Mouse (Mus musculus) stomach, embryonic 14.5 days (tissue): ENCODE measurements around the gene Hcst. TPM values are rescaled to one million over a fixed set of nuclear protein-coding genes. Genes with fewer than 3 reads are reported as not detected.

Experiments used
- ATAC-seq: fragments of 200-750 bp; cut with Nextera tagmentation; 2 replicates; pipeline ENCODE4 v1.8.0; 2017; ENCODE audit warnings: low read depth, moderate TSS enrichment; ENCODE audit not compliant: insufficient number of reproducible peaks, insufficient read depth, low FRiP score
- H3K27ac ChIP-seq: fragments of 300-500 bp; sonication (generic); 2 replicates; pipeline ENCODE4 v1.5.1; 2014; ENCODE audit warnings: mild to moderate bottlenecking, low read length, moderate library complexity, mixed read lengths
- H3K27me3 ChIP-seq: fragments of 300-500 bp; sonication (generic); 2 replicates; pipeline ENCODE4 v1.6.1; 2014; ENCODE audit warnings: low read length, control low read depth, mixed read lengths; ENCODE audit not compliant: control insufficient read depth, insufficient read depth
- H3K36me3 ChIP-seq: fragments of 300-500 bp; sonication (generic); 2 replicates; pipeline ENCODE4 v1.6.1; 2014; ENCODE audit warnings: mild to moderate bottlenecking, control low read depth, low read length, moderate library complexity, mixed read lengths; ENCODE audit not compliant: control insufficient read depth, insufficient read depth
- H3K4me1 ChIP-seq: fragments of 300-500 bp; sonication (generic); 2 replicates; pipeline ENCODE4 v1.6.1; 2014; ENCODE audit warnings: low read length, control low read depth, mixed read lengths; ENCODE audit not compliant: control insufficient read depth, insufficient read depth
- H3K4me2 ChIP-seq: fragments of 300-500 bp; sonication (generic); replicated peaks from 2 replicates; pipeline ENCODE4 v1.6.1; 2014; ENCODE audit warnings: low read depth, low read length, control low read depth
- H3K4me3 ChIP-seq: fragments of 300-500 bp; sonication (generic); 2 replicates; pipeline ENCODE4 v1.5.1; 2014; ENCODE audit warnings: low read depth, low read length, control low read depth
- H3K9ac ChIP-seq: fragments of 300-500 bp; sonication (generic); replicated peaks from 2 replicates; pipeline ENCODE4 v1.6.1; 2014; ENCODE audit warnings: low read depth, mild to moderate bottlenecking, control low read depth, low read length, moderate library complexity, mixed read lengths
- H3K9me3 ChIP-seq: fragments of 300-500 bp; sonication (generic); 2 replicates; pipeline ENCODE4 v1.6.1; 2016; ENCODE audit warnings: low read depth, low read length, control low read depth; ENCODE audit not compliant: control insufficient read depth
- WGBS: fragments of 180-500 bp; shearing (Covaris S2); extraction: QIAGEN DNeasy Blood & Tissue Kit; methylation state at CpG from one replicate; pipeline ENCODE4 v1.1.7; 2014; 5-methylcytosine and 5-hydroxymethylcytosine counted together
- polyA plus RNA-seq: library from polyadenylated mRNA; unstranded; fragments of >200 nt; fragmentation: Nextera tagmentation; extraction: Ambion mirVana; gene quantifications from 2 replicates; pipeline ENCODE4 v1.2.1, GENCODE M21; 2014

The Hcst gene
- polyA plus RNA-seq, 1 experiment from 2014 or later = 1.1 TPM

GRCm38 (mm10) chr7:30384106-30384505 is 35.5 kb downstream of the Hcst start:
- no peak for ATAC-seq
- no peak overlapping the region for H3K4me3 ChIP-seq
- H3K4me1 ChIP-seq = no peaks in the 10 kb centered on the region
- no peaks in the 10 kb centered on the region for H3K27me3 ChIP-seq
- no peak overlapping the region for H3K4me2 ChIP-seq
- no peak overlapping the region for H3K27ac ChIP-seq
- no peaks in the 10 kb centered on the region for H3K9me3 ChIP-seq
- 79% methylated on average over 9 of the region's 9 CpGs for WGBS
- H3K9ac ChIP-seq = no peak overlapping the region
- H3K36me3 ChIP-seq = no peaks in the 10 kb centered on the region

- Histone ChIP-seq H3K9ac (no peak overlapping the region), H3K27me3 (no peaks in the 10 kb centered on the region), H3K4me1 (no peaks in the 10 kb centered on the region), H3K36me3 (no peaks in the 10 kb centered on the region), H3K4me2 (no peak overlapping the region), H3K9me3 (no peaks in the 10 kb centered on the region), H3K27ac (no peak overlapping the region), H3K4me3 (no peak overlapping the region)
- no peak for ATAC-seq
- 49% methylated on average over 5 of the region's 5 CpGs for WGBS
Observed at GRCm38 (mm10) chr7:30380061-30380460, 39.6 kb downstream of the Hcst start.

- H3K27ac ChIP-seq = peak overlapping the region; percentile 39; the same call in 1 of the 2 replicates
- 0 out of 2 replicates have a peak, but pooled peaks cover 3% of the 10 kb centered on the region for H3K4me1 ChIP-seq
- ATAC-seq = peak; percentile 97
- H3K4me2 ChIP-seq = peak overlapping the region; percentile 65
- H3K9me3 ChIP-seq = no peaks in the 10 kb centered on the region
- H3K9ac ChIP-seq = peak overlapping the region; percentile 45
- H3K36me3 ChIP-seq = no peaks in the 10 kb centered on the region
- under 1% methylated on average over 21 of the region's 21 CpGs for WGBS
- H3K27me3 ChIP-seq = no peaks in the 10 kb centered on the region
- peak overlapping the region; percentile 37 for H3K4me3 ChIP-seq
Observed at GRCm38 (mm10) chr7:30373501-30373962, 46.1 kb downstream of the Hcst start.

Other genes with a start within 250 kb of the Hcst start
- gene Cox7a1, start 235.7 kb downstream of the Hcst start, polyA plus RNA-seq = 5.7 and 8.2 TPM in 2 replicates
- gene Capns1, start 221.0 kb downstream of the Hcst start, polyA plus RNA-seq = 95.8 and 99.8 TPM in 2 replicates
- gene Polr2i, start 187.9 kb downstream of the Hcst start, polyA plus RNA-seq = 143 and 177 TPM in 2 replicates
- 148 and 150 TPM in 2 replicates for gene Tbcb, start 187.6 kb downstream of the Hcst start, polyA plus RNA-seq
- not detected in 2 replicates for gene Ovol3, start 184.1 kb downstream of the Hcst start, polyA plus RNA-seq
- 0.25 and 0.34 TPM in 2 replicates for gene Thap8, start 139.8 kb downstream of the Hcst start, polyA plus RNA-seq
- gene Wdr62, start 139.4 kb downstream of the Hcst start, polyA plus RNA-seq = 7.9 and 9.8 TPM in 2 replicates
- gene Clip3, start 128.1 kb downstream of the Hcst start, polyA plus RNA-seq = 52.8 and 53.9 TPM in 2 replicates
- gene Alkbh6, start 111.1 kb downstream of the Hcst start, polyA plus RNA-seq = 70.1 and 76.2 TPM in 2 replicates
- 49.0 and 53.2 TPM in 2 replicates for gene Syne4, start 105.0 kb downstream of the Hcst start, polyA plus RNA-seq
- not detected in 2 replicates for gene E130208F15Rik, start 98.1 kb downstream of the Hcst start, polyA plus RNA-seq
- gene Sdhaf1, start 96.0 kb downstream of the Hcst start, polyA plus RNA-seq = 14.4 and 17.0 TPM in 2 replicates
- gene Lrfn3, start 57.1 kb downstream of the Hcst start, polyA plus RNA-seq = 5.2 and 6.7 TPM in 2 replicates
- 47.0 and 56.5 TPM in 2 replicates for gene Tyrobp, start 6.1 kb downstream of the Hcst start, polyA plus RNA-seq
- 2.0 and 2.7 TPM in 2 replicates for gene Nfkbid, start 1.9 kb upstream of the Hcst start, polyA plus RNA-seq
- 37.4 and 39.0 TPM in 2 replicates for gene Aplp1, start 25.7 kb upstream of the Hcst start, polyA plus RNA-seq
- 0.45 and 1.2 TPM in 2 replicates for gene Kirrel2, start 37.8 kb upstream of the Hcst start, polyA plus RNA-seq
- gene Nphs1, start 38.5 kb upstream of the Hcst start, polyA plus RNA-seq = 0.70 TPM in 1 of 2 replicates, not detected in the other
- gene Prodh2, start 73.8 kb upstream of the Hcst start, polyA plus RNA-seq = not detected in 2 replicates
- 13.2 and 13.4 TPM in 2 replicates for gene Arhgap33, start 115.2 kb upstream of the Hcst start, polyA plus RNA-seq
- 47.3 and 49.0 TPM in 2 replicates for gene Hspb6, start 132.3 kb upstream of the Hcst start, polyA plus RNA-seq
- gene Proser3, start 132.4 kb upstream of the Hcst start, polyA plus RNA-seq = 18.7 and 22.8 TPM in 2 replicates
- 40.8 and 43.7 TPM in 2 replicates for gene Lin37, start 140.0 kb upstream of the Hcst start, polyA plus RNA-seq
- gene U2af1l4, start 143.4 kb upstream of the Hcst start, polyA plus RNA-seq = 95.9 and 96.6 TPM in 2 replicates
- gene Gm49396, start 143.5 kb upstream of the Hcst start, polyA plus RNA-seq = 7.1 and 10.0 TPM in 2 replicates
- gene Psenen, start 143.8 kb upstream of the Hcst start, polyA plus RNA-seq = 113 and 117 TPM in 2 replicates
- gene Igflr1, start 145.6 kb upstream of the Hcst start, polyA plus RNA-seq = 1.3 and 2.6 TPM in 2 replicates
- 13.2 and 14.2 TPM in 2 replicates for gene Kmt2b, start 168.9 kb upstream of the Hcst start, polyA plus RNA-seq
- gene Zbtb32, start 179.1 kb upstream of the Hcst start, polyA plus RNA-seq = 0.27 and 0.43 TPM in 2 replicates
- gene Upk1a, start 193.0 kb upstream of the Hcst start, polyA plus RNA-seq = 6.6 and 7.7 TPM in 2 replicates
- 976 and 1,066 TPM in 2 replicates for gene Cox6b1, start 206.3 kb upstream of the Hcst start, polyA plus RNA-seq
- gene Etv2, start 216.0 kb upstream of the Hcst start, polyA plus RNA-seq = not detected in 2 replicates
- 85.7 and 96.8 TPM in 2 replicates for gene Rbm42, start 230.5 kb upstream of the Hcst start, polyA plus RNA-seq
- gene Haus5, start 245.1 kb upstream of the Hcst start, polyA plus RNA-seq = 48.5 and 50.5 TPM in 2 replicates